Mouse (Mus musculus) hindbrain, postnatal 0 days (tissue): ENCODE measurements around the gene Sugct. TPM values are rescaled to one million over a fixed set of nuclear protein-coding genes. Genes with fewer than 3 reads are reported as not detected.

Source experiments
- ATAC-seq: fragments of 200-750 bp; cut with Nextera tagmentation; 2 replicates; pipeline ENCODE4 v1.8.0; 2017; ENCODE audit warnings: mild to moderate bottlenecking, moderate TSS enrichment, moderate library complexity
- DNase-seq: peaks from one replicate; pipeline ENCODE4 v3.0.0-alpha.2; 2015; ENCODE audit warnings: low spot score
- H3K27ac ChIP-seq: fragments of 300-500 bp; sonication (generic); 2 replicates; pipeline ENCODE4 v1.5.1; 2014; ENCODE audit warnings: mild to moderate bottlenecking
- H3K27me3 ChIP-seq: fragments of 300-500 bp; sonication (generic); 2 replicates; pipeline ENCODE4 v1.6.1; 2014; ENCODE audit warnings: low read length, mixed read lengths; ENCODE audit not compliant: insufficient read depth
- H3K36me3 ChIP-seq: fragments of 300-500 bp; sonication (generic); 2 replicates; pipeline ENCODE4 v1.6.1; 2014; ENCODE audit warnings: low read length, mixed read lengths; ENCODE audit not compliant: insufficient read depth
- H3K4me1 ChIP-seq: fragments of 300-500 bp; sonication (generic); 2 replicates; pipeline ENCODE4 v1.6.1; 2014; ENCODE audit warnings: antibody characterized with exemption, low read length, mixed read lengths; ENCODE audit not compliant: insufficient read depth
- H3K4me2 ChIP-seq: fragments of 300-500 bp; sonication (generic); 2 replicates; pipeline ENCODE4 v1.6.1; 2014; ENCODE audit warnings: low read depth, mild to moderate bottlenecking, low read length, moderate library complexity, mixed read lengths
- H3K4me3 ChIP-seq: fragments of 300-500 bp; sonication (generic); 2 replicates; pipeline ENCODE4 v1.5.1; 2014; ENCODE audit warnings: low read length
- H3K9ac ChIP-seq: fragments of 300-500 bp; sonication (generic); replicated peaks from 2 replicates; pipeline ENCODE4 v1.6.1; 2014; ENCODE audit warnings: mild to moderate bottlenecking, low read length, moderate library complexity, mixed read lengths
- H3K9me3 ChIP-seq: fragments of 300-500 bp; sonication (generic); 2 replicates; pipeline ENCODE4 v1.6.1; 2016; ENCODE audit warnings: low read length, mixed read lengths
- CTCF ChIP-seq: IDR thresholded peaks from 2 replicates; pipeline ENCODE4 v1.5.1; 2016; ENCODE audit warnings: antibody characterized with exemption, control low read depth, low read depth
- WGBS: fragments of 180-500 bp; shearing (Covaris S2); extraction: QIAGEN DNeasy Blood & Tissue Kit; methylation state at CpG from one replicate; pipeline ENCODE4 v1.1.7; 2014; 5-methylcytosine and 5-hydroxymethylcytosine counted together
- polyA plus RNA-seq: library from polyadenylated mRNA; unstranded; fragments of >200 nt; fragmentation: Nextera tagmentation; extraction: Ambion mirVana; gene quantifications from 2 replicates; pipeline ENCODE4 v1.2.1, GENCODE M21; 2015
- total RNA-seq: library from RNA; depleted of rRNA; stranded (reverse); fragments of >200 nt; gene quantifications from 2 replicates; pipeline ENCODE4 v1.2.3, GENCODE M21; 2014

Gene Sugct
- total and polyA plus RNA-seq, 2 experiments from 2014 or later = 1.8 to 4.4 TPM

DNA sequence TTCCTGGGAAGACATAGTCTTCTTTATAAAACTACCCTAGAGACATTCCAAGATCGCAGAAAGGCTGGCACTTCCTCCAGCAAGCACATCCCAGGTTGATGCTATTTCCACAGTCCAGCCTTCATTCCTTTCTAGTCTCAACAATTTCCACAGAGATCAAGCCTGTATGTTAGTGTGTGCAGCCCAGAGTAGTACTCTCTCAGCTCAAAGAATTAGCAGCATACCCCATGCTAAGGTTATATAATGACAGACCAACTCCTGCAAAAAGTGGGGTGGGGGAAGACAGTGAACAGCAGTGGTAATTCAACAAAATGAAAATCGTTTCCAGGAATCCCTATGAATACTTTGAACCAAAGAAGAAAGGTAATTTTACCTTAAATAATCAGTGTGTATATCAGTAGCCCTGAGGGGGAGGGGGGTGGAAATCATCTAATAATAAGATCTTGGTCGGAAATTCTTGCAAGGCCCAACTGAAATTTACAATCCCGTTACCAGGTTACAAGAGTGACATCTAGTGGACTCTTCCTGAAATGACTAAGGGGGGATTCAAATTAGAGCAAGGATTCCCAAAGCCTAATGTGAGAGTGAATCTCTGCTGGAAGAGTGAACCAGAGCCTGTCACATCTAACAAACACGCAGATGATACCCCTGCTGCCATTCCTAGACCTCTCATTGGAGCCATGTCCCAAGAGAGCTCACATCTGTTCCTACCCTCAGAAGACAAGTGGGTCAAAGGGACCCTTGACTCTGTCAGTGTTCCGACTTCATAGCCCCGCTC lies 263.0 kb downstream of the Sugct start:
- no peak overlapping the region for H3K27ac ChIP-seq
- peak; percentile 85 for TF ChIP-seq CTCF
- no peak overlapping the region for H3K9ac ChIP-seq
- WGBS = 42% methylated on average over 7 of the region's 7 CpGs
- H3K4me2 ChIP-seq = no peak overlapping the region
- no peaks in the 10 kb centered on the region for H3K4me1 ChIP-seq
- ATAC-seq (peak; percentile 80), DNase-seq (peak; percentile 87)
- no peak overlapping the region for H3K4me3 ChIP-seq
- no peaks in the 10 kb centered on the region for H3K9me3 ChIP-seq
- no peaks in the 10 kb centered on the region for H3K27me3 ChIP-seq
- H3K36me3 ChIP-seq = no peaks in the 10 kb centered on the region

DNA sequence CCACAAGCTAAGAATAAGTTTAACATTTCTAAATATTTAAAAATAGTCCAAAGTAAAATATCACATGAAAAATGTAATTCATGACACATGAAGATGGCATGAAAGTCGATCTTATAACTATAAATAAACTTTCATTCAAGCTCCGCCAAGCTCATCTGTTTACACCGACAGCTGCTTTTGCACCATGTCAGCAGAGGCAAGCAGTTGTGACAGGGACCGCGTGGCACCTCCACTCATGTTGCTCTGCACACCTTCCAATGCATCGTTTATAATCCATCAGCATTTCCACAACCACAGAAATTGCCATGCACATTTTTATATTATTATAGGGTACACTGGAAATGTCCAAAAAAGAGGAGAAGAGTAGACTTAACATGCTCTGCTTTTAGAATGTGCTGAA lies 273.5 kb downstream of the Sugct start:
- 91% methylated on average over 6 of the region's 6 CpGs for WGBS
- Histone ChIP-seq H3K9me3 (no peaks in the 10 kb centered on the region), H3K27ac (no peak overlapping the region), H3K4me2 (no peak overlapping the region), H3K4me1 (no peaks in the 10 kb centered on the region), H3K9ac (no peak overlapping the region), H3K36me3 (no peaks in the 10 kb centered on the region), H3K4me3 (no peak overlapping the region), H3K27me3 (no peaks in the 10 kb centered on the region)
- no peak for ATAC-seq
- no peak for DNase-seq
- no peak for TF ChIP-seq CTCF

DNA sequence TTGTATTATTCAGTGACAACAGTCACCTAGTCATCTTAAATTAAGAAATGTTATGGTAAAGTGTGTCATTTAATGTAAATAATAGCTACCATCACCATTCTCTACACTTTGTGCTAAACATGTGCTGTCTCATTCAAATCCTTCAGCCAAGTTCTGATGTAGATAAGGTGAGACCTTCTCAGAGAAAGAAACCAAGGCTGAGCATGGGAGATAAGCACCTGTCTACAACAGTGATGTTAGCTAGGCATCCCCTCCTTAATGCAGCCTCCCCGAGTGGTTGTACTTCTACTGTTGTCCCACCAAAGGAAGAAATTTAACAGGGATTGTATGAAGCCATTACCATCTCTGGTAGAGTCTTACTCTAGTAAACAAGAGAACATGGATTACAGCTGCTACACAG lies 274.8 kb downstream of the Sugct start:
- no peak overlapping the region for H3K27ac ChIP-seq
- no peak overlapping the region for H3K9ac ChIP-seq
- 87% methylated on average over 1 of the region's 1 CpGs for WGBS
- H3K9me3 ChIP-seq = no peaks in the 10 kb centered on the region
- H3K4me1 ChIP-seq = no peaks in the 10 kb centered on the region
- TF ChIP-seq CTCF = no peak
- H3K4me2 ChIP-seq = no peak overlapping the region
- no peak overlapping the region for H3K4me3 ChIP-seq
- H3K36me3 ChIP-seq = no peaks in the 10 kb centered on the region
- ATAC-seq (no peak), DNase-seq (no peak)
- H3K27me3 ChIP-seq = no peaks in the 10 kb centered on the region

DNA sequence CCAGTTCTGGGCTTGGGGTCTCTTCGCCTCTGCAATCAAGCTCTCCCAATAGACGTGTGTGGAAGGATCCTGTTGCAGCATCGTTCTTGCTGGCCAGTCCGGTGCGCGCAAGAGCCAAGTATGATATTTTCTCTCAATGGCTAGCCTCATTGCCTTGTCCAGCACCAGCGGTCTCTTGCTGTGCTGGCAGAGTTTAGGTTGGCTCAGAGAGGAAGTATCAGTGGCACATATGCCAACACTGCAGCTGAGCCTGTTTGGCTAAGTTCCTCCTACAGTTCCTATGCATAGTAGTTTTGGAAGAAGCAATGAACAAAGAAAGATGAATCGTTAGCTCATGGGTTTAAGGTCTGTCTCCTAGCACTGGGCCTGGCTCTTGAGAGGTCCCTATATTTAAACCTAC lies 352.5 kb downstream of the Sugct start:
- WGBS = 84% methylated on average over 8 of the region's 8 CpGs

DNA sequence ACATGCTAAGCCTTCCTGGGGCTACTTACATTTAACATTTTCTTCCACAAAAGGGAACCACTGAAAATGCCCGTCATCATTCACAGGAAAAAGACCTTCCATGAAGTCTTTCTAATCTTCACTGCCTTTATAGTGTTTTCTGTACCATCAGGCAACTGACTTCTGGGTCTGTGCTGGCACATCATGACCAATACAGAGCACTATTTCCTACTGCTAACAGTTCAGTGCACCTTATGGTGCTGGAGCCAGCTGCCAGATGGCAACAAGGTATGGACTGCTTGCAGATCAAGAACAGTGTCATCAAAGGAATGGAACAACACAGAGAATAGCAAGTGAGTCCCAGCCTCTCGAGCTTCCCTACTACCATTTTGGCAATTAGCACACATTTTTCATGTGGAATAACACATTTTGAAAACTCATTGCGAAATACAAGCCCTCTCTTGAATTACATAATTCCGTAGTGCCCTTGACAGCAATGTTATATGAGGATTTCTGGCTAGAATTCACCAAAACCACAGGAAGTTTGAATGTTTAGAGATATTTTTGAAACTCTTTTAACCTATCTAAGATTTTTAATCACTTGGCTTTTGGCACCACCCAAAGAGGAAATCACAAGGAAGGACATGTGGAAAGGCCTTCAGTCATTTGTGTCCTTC lies 359.3 kb downstream of the Sugct start:
- ATAC-seq = no peak
- Histone ChIP-seq H3K36me3 (no peaks in the 10 kb centered on the region), H3K27me3 (no peaks in the 10 kb centered on the region), H3K4me1 (no peaks in the 10 kb centered on the region), H3K9me3 (no peaks in the 10 kb centered on the region), H3K4me3 (no peak overlapping the region), H3K4me2 (no peak overlapping the region), H3K27ac (no peak overlapping the region), H3K9ac (no peak overlapping the region)
- WGBS = 74% methylated on average over 4 of the region's 4 CpGs
- TF ChIP-seq CTCF = no peak
- DNase-seq = no peak

More for the DNA sequence above, 352.5 kb downstream of the Sugct start:
- TF ChIP-seq CTCF = no peak
- H3K36me3 ChIP-seq = no peaks in the 10 kb centered on the region
- no peak overlapping the region for H3K4me2 ChIP-seq
- ATAC-seq = no peak
- H3K27me3 ChIP-seq = no peaks in the 10 kb centered on the region
- no peak overlapping the region for H3K4me3 ChIP-seq
- no peak overlapping the region for H3K9ac ChIP-seq
- peak; percentile 16 for DNase-seq
- H3K4me1 ChIP-seq = no peaks in the 10 kb centered on the region
- H3K27ac ChIP-seq = no peak overlapping the region
- H3K9me3 ChIP-seq = no peaks in the 10 kb centered on the region

DNA sequence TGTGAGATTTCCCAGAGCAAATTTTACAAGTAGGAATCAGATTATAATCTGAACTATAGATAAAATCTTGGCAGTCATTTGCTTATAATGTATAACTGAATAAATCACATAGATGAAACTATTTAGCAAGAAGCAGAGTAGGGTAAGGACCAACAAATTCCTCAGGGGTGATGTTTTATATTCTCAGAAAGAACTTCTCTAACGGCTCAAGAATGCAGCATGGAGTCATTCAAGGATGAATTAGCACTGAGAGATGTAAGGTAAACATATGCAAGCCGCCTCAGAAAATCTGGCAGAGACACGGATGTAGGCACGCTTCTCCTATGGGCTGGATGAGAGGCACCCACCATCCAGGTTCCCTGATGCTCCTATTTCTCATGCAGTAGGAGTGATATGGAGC lies 368.5 kb downstream of the Sugct start:
- H3K9me3 ChIP-seq = no peaks in the 10 kb centered on the region
- DNase-seq (no peak), ATAC-seq (no peak)
- 85% methylated on average over 4 of the region's 4 CpGs for WGBS
- H3K4me2 ChIP-seq = no peak overlapping the region
- H3K4me3 ChIP-seq = no peak overlapping the region
- H3K27me3 ChIP-seq = no peaks in the 10 kb centered on the region
- H3K36me3 ChIP-seq = no peaks in the 10 kb centered on the region
- H3K9ac ChIP-seq = no peak overlapping the region
- H3K27ac ChIP-seq = no peak overlapping the region
- no peak for TF ChIP-seq CTCF
- H3K4me1 ChIP-seq = no peaks in the 10 kb centered on the region

DNA sequence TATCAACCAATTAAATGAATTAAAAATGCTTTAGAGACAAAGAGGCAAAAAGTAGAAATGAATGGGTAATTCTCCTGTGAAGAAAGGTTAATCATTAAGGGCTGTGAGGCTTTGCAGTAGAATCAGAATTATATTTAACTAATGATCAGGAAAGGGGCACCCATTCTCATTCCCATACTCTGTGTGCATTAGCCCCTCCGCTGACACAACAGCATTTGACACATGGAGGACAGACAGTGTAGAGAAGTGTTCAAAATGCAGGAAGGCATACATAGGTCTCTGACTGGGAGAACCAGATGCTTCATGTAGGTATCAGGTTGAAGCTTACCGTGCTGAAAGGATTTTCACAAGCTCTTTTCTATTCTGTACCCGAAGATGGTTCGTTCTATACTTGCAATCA lies 393.8 kb downstream of the Sugct start:
- H3K4me1 ChIP-seq = no peaks in the 10 kb centered on the region
- H3K27me3 ChIP-seq = no peaks in the 10 kb centered on the region
- no peak for TF ChIP-seq CTCF
- no peaks in the 10 kb centered on the region for H3K36me3 ChIP-seq
- no peak overlapping the region for H3K4me3 ChIP-seq
- WGBS = 85% methylated on average over 4 of the region's 4 CpGs
- H3K4me2 ChIP-seq = no peak overlapping the region
- no peak for ATAC-seq
- no peak for DNase-seq
- H3K9me3 ChIP-seq = no peaks in the 10 kb centered on the region
- H3K27ac ChIP-seq = no peak overlapping the region
- H3K9ac ChIP-seq = no peak overlapping the region
